Mouse (Mus musculus) 3T3-L1 (cell line): ENCODE data around the gene Atp6v0a1.
A peak's percentile ranks its signal among the peaks of the same experiment; 100 is the strongest.

Experiments used
- DNase-seq: peaks from one replicate; pipeline ENCODE4 v3.0.0-alpha.2; 2015; ENCODE audit warnings: low read depth, low spot score

Atp6v0a1 gene

GRCm38 (mm10) chr11:101027121-101027520 lies 17.9 kb downstream of the Atp6v0a1 start:
- no peak for DNase-seq

GRCm38 (mm10) chr11:101029320-101029719 lies 20.1 kb downstream of the Atp6v0a1 start:
- DNase-seq, result no peak

- peak; percentile 82 for DNase-seq
Measured at GRCm38 (mm10) chr11:101030136-101030807, 21.0 kb downstream of the Atp6v0a1 start.

- peak; percentile 4 for DNase-seq
Measured at GRCm38 (mm10) chr11:101030808-101031156, 21.5 kb downstream of the Atp6v0a1 start.

GRCm38 (mm10) chr11:101031470-101031869 lies 22.2 kb downstream of the Atp6v0a1 start:
- no peak for DNase-seq

DNA sequence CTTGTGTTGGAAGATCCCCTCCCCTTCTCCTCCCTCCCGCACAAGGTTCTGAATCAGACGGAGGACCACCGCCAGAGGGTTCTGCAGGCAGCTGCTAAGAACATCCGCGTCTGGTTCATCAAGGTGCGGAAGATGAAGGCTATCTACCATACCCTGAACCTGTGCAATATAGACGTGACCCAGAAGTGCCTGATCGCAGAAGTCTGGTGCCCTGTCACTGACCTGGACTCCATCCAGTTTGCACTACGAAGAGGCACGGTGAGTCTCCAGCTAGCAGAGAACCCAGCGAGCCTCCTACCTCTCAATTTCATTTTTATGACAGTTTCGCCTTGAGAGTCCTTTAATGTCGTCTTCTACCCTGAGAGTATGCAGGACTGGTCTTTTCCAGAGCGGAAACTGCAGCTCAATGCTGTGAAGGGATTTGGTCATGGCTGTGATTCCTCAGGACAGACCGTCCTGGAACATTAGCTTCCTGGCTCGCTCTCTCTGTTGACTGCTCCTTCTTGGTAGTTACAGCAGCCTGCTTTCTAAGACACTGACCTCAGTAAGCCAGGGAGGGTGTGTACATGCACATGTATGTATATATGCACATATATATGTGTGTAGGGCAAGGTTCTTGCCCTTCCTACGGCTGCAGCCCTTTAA lies 24.7 kb downstream of the Atp6v0a1 start:
- no peak for DNase-seq

DNA sequence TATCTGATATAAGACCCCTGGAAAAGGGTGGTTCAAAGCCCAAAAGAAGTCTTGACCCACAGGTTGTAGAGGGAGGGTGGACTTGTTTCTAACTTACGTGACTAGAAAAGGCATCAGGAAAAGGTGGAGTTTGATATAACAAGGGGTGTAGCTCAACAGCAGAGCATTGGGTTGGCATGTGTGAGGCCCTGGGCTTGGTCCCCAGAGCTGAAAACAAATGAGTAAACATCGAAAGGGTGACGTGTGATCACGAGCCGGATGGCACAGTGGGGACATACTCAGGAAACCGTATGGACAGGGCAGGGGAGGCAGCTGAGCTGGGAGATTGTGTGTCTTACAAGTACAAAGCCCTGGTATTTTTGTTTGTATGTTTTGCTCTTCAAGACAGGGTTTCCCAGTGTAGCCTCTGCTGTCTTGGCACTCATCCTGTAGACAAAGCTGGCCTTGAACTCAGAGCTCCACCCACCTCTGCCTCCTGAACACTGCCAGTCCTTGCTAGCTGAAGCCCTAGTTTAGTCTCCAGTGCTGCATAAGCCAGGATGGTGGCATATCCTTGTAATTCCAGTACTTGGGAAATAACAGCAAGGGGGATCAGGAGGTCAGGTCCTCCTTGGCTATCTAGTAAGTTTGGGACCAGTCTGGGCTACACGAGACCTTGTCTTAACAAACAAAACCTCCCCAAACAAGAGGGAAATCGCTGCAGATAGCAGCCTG lies 25.5 kb downstream of the Atp6v0a1 start:
- DNase-seq, result no peak

- no peak for DNase-seq
Measured at GRCm38 (mm10) chr11:101035328-101035695, 26.1 kb downstream of the Atp6v0a1 start.

DNA sequence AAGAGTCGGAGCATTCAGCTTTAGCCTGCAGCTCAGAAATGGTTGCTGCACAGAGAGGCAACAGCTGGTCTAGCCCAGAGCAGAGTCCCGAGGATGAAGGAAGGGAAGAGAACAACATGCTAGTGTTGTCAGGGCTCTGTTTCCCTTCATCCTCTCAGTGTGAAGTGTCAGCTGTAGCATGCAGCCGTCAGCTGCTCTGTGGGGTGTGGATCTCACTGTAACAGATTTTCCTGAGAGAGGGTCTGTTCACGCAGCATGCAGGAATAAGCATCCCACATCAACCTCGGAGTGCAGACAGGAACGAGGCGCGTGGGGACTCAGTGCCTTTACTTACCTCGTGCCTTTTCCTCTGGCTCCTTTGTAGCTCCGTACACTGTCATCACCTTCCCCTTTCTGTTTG lies 28.5 kb downstream of the Atp6v0a1 start:
- DNase-seq, result no peak

DNA sequence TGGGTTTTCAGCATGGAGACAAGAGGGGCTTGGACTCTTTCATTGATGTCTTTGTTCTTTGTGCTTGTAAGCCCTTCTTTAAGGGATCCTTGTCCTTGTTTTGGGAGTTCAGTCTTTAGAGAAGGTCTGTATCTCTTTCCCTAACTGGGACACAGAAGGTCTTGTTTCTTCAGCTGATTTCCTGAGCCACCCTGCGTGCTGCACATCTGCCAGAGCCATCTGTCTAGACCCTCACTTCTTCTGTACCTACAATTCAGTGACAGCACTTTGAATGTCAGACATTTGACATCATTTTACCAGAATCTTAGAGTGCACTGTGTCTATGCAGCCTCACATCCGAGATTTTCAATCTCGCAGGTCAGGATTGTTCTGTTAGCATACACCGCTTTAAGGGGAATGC lies 36.6 kb downstream of the Atp6v0a1 start:
- DNase-seq, result no peak

DNA sequence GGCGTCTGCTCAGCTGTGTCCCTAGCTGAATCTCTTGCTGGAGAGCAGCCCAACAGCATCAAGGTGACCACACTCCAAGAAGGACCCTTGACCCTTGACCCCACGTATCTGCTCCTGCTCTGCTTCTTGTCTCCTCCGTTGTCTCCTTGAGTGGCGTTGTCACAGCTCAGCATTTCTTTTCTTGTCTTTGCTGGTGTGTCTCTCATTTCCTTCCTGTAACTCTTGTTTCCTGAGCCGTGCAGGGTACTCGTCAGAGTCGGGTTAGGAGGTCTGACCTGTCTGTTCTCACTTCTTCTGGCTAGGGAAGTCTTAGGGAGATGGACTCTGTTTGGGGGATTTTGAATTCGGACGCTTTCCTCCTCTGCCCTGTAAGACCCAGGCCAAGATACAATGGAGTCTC lies 37.2 kb downstream of the Atp6v0a1 start:
- DNase-seq, result no peak

DNA sequence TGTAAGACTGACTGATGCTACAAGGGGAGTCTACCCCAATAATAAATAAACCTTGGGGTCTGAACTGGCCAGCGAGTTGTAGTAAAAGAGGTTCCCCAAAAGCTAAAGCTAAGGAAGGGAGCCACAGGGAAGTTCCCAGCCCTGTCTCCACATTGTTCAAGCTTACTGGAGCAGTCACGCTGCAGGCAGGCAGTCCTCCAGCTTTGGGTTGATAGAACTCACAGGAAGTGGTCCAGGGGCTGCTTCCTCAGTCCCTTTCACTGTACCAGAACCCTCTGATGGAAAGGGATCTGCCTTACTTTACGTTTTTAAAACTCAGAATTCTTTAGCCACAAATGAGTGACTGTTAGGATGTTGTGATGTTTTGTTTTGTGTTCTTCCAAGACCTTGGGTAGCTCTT lies 38.2 kb downstream of the Atp6v0a1 start:
- no peak for DNase-seq

DNA sequence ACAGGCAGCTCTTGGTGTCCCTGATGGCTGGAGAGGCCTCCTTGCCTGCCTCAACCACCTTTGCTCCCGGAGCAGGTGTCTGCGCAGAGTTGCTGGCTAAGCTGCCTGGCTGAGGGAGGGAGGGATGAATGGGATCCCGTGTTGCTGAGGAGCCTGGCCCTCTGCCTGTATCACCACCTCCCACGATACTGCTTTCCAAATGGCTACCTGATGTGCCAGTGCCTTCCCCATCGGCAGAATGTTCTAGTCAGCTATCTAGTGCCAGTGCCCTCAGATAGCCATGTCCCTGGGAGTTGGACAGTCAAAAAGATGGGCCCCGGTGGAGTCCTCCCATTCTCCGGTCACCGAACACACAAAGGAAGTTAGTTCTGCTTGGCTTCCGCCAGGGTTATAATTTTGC lies 41.1 kb downstream of the Atp6v0a1 start:
- no peak for DNase-seq

DNA sequence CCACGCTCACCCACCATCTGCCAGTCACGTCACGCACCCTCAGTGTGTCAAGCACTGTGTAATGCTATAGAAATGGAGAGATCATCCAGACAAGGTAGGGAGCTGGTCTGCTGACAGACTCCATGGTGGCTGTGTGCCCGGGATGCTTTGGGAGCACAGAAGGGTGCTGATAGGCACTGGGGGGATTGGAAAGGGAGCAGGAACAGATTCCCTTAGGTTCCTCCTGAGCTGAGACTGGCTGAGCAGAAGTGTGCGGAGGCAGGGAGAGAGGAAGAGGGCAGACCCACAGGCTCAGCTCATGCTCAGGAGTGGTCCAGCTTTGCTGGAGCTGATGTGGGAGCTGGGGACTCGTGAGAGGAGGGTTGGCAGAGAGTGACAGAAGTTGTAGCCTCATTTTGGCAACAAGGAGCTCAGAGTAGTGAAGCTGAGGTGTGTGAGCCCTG lies 41.8 kb downstream of the Atp6v0a1 start:
- DNase-seq, result no peak

DNA sequence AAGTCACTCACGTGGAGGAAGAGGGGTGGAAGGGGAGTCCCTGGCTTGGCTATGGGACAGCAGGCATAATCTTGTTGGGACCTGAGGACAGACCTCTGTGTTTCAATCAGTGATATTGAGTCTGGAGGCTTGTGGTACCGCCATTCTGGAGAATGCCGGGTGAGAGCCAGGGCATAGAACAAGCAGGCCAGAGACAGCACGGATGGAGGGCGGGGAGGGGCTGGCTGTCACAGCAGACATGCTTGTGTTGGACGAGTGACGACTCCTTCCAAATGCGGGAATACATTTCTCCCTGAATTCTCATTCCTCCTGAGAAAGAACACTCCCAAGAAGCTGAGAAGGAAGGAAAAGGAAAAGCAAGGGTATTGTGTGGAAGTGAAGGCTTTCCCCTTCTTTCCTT lies 42.4 kb downstream of the Atp6v0a1 start:
- DNase-seq, result no peak

DNA sequence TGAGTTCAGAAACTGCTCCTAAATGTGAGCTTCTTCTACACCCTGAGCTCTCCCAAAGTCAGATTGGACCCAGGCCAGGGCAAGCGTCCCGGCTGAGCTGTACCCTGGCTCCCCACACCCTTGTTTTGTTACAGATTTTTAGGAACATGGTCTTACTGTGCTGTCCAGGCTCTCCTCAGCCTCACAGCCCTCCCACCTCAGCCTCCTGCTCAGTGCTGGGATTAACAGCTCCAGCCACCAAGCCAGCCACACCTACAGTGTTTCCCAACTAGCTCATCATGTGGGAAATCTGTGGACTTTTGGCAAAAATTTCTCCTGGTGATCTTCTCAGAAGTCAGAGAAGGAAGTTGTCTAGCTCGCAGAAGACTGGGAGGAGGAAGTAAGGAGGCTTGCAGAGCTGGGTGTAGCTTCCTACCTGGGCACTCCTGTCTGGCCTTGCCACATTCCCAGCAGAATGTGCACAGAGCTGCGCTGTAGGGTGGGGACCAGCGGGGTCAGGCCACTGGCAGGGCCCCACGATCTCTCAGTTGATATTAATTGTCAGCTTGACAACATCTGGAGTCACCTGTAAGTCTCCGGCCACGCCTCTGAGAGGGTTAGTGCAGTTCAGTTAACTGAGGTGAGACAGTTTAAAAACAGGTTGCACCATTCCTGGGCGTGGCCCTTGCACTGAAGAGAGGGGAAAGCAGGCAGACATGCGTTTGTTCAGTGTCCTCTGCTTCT lies 43.7 kb downstream of the Atp6v0a1 start:
- DNase-seq, result no peak

- no peak for DNase-seq
Measured at GRCm38 (mm10) chr11:101053974-101054373, 44.7 kb downstream of the Atp6v0a1 start.

DNA sequence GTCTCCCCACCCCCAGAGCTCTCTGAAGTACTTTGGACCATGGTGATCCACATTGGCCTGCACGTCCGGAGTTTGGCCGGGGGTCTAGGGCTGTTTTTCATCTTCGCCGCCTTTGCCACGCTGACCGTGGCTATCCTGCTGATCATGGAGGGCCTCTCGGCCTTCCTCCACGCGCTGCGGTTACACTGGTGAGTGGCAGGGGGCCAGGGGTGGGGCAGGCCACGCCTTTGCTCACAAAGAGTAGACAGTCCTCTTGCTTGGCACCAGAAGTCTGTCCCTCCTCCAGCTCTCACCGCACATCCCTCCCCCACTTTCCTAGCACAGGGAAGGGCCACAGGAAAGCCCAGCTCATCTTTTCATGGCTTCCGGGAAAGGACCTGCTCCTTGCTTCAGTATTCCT lies 46.2 kb downstream of the Atp6v0a1 start:
- no peak for DNase-seq

GRCm38 (mm10) chr11:101056885-101057284 lies 47.6 kb downstream of the Atp6v0a1 start:
- DNase-seq, result peak; percentile 18

GRCm38 (mm10) chr11:101057860-101058259 lies 48.6 kb downstream of the Atp6v0a1 start:
- DNase-seq, result peak; percentile 93

GRCm38 (mm10) chr11:101058726-101059125 lies 49.5 kb downstream of the Atp6v0a1 start:
- DNase-seq, result no peak

DNA sequence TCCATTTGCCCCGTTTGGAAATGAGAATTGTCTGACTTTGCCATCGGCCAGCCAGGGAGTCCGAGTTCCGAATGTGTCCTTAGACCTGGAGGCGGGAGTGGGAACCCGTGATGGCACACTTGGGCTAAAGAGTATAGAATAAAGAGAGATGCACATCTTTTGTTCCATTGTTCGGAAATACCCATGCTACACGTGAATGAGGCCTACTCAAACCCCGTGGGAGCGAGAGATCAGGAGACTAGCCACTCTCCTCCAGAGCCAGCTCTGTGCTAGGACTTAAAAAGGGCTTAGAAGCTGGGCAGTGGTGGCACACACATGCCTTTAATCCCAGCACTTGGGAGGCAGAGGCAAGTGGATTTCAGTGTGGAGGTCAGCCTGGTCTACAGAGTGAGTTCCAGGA lies 50.2 kb downstream of the Atp6v0a1 start:
- DNase-seq, result no peak
